Mouse (Mus musculus) kidney, embryonic 16.5 days (tissue): ENCODE data around the gene Lmtk2. TPM values are rescaled to one million over a fixed set of nuclear protein-coding genes. Genes with fewer than 3 reads are reported as not detected.

Experiments
- ATAC-seq: fragments of 200-750 bp; cut with Nextera tagmentation; 2 replicates; pipeline ENCODE4 v1.8.0; 2017; ENCODE audit warnings: moderate TSS enrichment; ENCODE audit not compliant: low FRiP score, low TSS enrichment
- H3K27ac ChIP-seq: fragments of 300-500 bp; sonication (generic); 2 replicates; pipeline ENCODE4 v1.5.1; 2014; ENCODE audit warnings: low read length
- H3K27me3 ChIP-seq: fragments of 300-500 bp; sonication (generic); 2 replicates; pipeline ENCODE4 v1.6.1; 2014; ENCODE audit warnings: low read length, control low read depth, mixed read lengths; ENCODE audit not compliant: insufficient read depth
- H3K36me3 ChIP-seq: fragments of 300-500 bp; sonication (generic); 2 replicates; pipeline ENCODE4 v1.6.1; 2014; ENCODE audit warnings: low read length, control low read depth, mixed read lengths; ENCODE audit not compliant: insufficient read depth
- H3K4me1 ChIP-seq: fragments of 300-500 bp; sonication (generic); 2 replicates; pipeline ENCODE4 v1.6.1; 2014; ENCODE audit warnings: low read length, control low read depth, mixed read lengths; ENCODE audit not compliant: insufficient read depth
- H3K4me2 ChIP-seq: fragments of 300-500 bp; sonication (generic); replicated peaks from 2 replicates; pipeline ENCODE4 v1.6.1; 2014; ENCODE audit warnings: low read depth, low read length
- H3K4me3 ChIP-seq: fragments of 300-500 bp; sonication (generic); 2 replicates; pipeline ENCODE4 v1.5.1; 2014; ENCODE audit warnings: mild to moderate bottlenecking, low read length
- H3K9ac ChIP-seq: fragments of 300-500 bp; sonication (generic); replicated peaks from 2 replicates; pipeline ENCODE4 v1.6.1; 2014; ENCODE audit warnings: low read length
- H3K9me3 ChIP-seq: fragments of 300-500 bp; sonication (generic); 2 replicates; pipeline ENCODE4 v1.6.1; 2016; ENCODE audit warnings: low read length, control low read depth
- WGBS: fragments of 180-500 bp; shearing (Covaris S2); extraction: QIAGEN DNeasy Blood & Tissue Kit; methylation state at CpG from one replicate; pipeline ENCODE4 v1.1.7; 2014; 5-methylcytosine and 5-hydroxymethylcytosine counted together
- polyA plus RNA-seq: library from polyadenylated mRNA; unstranded; fragments of >200 nt; fragmentation: Nextera tagmentation; extraction: Ambion mirVana; gene quantifications from 2 replicates; pipeline ENCODE4 v1.2.1, GENCODE M21; 2015

The Lmtk2 gene
- polyA plus RNA-seq, 1 experiment from 2014 or later: 5.6 TPM

DNA sequence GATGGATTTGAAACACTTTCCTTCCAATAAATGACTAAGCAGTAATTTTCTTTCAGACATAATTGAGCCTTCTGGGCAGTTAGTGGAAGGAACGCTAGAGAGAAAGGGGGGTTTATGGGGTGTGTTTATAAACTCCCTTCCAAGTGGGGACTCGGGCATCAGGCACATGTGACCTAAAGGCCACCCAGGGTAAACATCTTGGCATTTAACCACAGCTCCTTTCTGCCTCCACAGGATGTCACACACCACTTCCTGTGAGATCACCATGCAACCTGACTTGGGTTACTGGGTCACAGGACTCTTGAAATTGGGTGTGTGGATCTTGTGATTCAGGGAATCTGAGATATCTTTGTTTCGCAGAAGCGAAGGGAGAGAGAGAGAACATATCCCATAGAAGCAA is 121.1 kb downstream of the Lmtk2 start:
- no peaks in the 10 kb centered on the region for H3K36me3 ChIP-seq
- 54% methylated on average over 4 of the region's 4 CpGs for WGBS
- no peak overlapping the region for H3K9ac ChIP-seq
- no peaks in the 10 kb centered on the region for H3K27me3 ChIP-seq
- peaks cover 19% of the 10 kb centered on the region for H3K4me1 ChIP-seq
- no peak overlapping the region for H3K4me2 ChIP-seq
- H3K4me3 ChIP-seq: no peak overlapping the region
- H3K27ac ChIP-seq: no peak overlapping the region
- ATAC-seq: no peak
- no peaks in the 10 kb centered on the region for H3K9me3 ChIP-seq

DNA sequence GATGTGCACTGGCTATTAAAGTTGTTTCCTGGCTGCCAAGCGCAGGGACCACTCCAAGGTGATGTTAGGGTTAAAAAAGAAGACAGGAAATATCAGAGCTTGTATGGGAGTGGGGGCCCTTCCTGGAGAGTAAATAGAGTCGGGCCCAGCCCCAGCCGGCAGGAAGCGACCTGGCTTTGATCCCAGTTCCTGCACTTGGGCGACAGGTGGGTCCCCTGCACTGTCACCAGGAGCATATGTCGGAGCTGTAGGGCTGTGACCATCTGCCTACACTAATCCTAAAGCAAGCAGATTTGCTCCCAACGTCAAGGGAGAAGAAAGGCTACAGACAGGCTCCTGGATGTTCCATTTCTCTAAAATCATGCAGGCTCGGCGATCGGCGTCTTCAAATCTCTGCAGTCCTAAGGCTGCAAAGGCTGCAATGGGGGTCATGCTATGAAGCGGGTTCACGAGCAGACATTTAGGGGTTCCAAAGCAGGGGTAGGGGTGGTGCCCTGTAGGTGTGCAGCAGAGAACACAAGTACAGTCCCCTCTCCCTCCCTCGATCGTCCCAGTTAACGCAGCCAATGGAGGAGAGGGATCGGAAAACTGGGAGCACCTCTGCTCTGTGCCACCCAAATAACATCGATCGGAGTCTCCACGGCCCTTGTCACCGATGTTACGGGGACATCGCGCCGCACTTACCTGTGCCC is 122.7 kb downstream of the Lmtk2 start:
- H3K27ac ChIP-seq: peak overlapping the region; percentile 13; the same call in 1 of the 2 replicates
- peak; percentile 50 for ATAC-seq
- 2% methylated on average over 25 of the region's 25 CpGs for WGBS
- peaks cover 19% of the 10 kb centered on the region for H3K4me1 ChIP-seq
- peak overlapping the region; percentile 89 for H3K9ac ChIP-seq
- H3K36me3 ChIP-seq: no peaks in the 10 kb centered on the region
- no peaks in the 10 kb centered on the region for H3K27me3 ChIP-seq
- H3K9me3 ChIP-seq: no peaks in the 10 kb centered on the region
- H3K4me2 ChIP-seq: peak overlapping the region; percentile 83
- peak overlapping the region; percentile 72 for H3K4me3 ChIP-seq

DNA sequence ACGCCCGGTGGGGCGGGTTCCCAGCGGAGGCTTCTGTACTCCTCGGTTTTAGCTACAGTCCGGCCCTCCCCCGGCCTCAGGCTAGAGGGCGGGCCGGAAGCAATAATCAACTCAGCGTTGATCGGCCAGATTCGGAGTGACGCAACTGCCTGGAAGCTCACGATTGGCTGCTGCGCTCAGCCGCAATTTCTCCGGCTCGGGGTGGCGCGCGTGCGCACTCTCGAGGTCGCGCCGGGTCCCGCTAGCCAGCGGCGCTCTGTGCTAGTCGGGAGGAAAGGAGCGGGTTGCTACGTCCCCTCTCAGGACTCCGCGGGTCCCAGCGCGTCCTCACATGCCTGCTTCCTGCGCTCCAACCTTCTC is 123.2 kb downstream of the Lmtk2 start, which contains the start of gene Tecpr1:
Gene Tecpr1 (minus strand): TSS at position 113 of the 360 bp plus-strand sequence.
- H3K27me3 ChIP-seq: no peaks in the 10 kb centered on the region
- no peaks in the 10 kb centered on the region for H3K36me3 ChIP-seq
- ATAC-seq: peak; percentile 97
- peak within 1 kb of the TSS; percentile 89 for H3K9ac ChIP-seq
- no peaks in the 10 kb centered on the region for H3K9me3 ChIP-seq
- H3K4me3 ChIP-seq: peak within 1 kb of the TSS; percentile 72
- peak within 1 kb of the TSS; percentile 83 for H3K4me2 ChIP-seq
- H3K4me1 ChIP-seq: peaks cover 19% of the 10 kb centered on the region
- WGBS: 0% methylated on average over 37 of the region's 37 CpGs
- peak within 1 kb of the TSS; percentile 78; the same call in 1 of the 2 replicates for H3K27ac ChIP-seq

DNA sequence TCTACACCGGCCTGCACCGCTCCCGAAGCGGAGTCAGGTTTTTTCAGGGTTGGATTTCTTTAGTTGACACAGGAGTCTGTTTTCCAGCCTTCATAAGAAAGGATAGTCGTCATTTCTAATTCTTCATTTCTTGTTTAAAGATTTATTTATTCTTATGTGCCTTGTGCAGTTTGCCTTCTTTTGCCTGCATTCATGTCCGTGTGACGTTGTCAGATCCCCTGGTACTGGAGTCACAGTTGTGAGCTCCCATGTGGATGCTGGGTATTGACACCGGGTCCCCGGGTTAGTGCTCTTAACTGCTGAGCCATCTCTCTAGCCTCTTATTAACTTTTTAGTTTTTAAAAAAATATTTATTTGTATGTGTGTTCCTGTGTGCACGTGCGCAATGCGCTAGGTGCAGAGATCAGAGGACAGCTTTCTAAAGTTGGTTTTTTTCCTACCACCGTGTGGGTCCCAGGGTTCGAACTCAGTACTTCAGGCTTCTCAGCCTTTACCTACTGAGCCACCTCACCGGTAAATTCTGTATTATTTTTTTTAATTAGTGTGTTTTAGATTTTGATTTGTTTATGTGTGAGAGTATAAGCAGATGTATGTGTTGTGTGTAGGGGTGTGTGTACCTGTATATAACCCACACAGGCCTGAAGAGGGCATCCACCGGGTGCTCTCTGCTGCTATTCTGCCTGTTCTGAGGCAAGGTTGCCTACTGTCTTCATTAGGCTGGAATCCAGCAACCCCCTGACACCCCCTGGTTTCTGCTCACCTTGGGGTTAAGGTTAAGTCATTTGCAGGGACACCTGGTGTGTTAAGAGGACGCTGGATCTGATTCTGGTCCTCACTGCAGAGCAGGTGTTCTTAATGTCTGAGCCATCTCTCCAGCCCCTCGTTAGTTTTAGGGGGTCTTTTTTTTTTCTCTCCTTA is 123.9 kb downstream of the Lmtk2 start:
- no peaks in the 10 kb centered on the region for H3K9me3 ChIP-seq
- no peaks in the 10 kb centered on the region for H3K36me3 ChIP-seq
- no peaks in the 10 kb centered on the region for H3K27me3 ChIP-seq
- peak overlapping the region; percentile 72 for H3K4me3 ChIP-seq
- H3K27ac ChIP-seq: peak overlapping the region; percentile 78; the same call in 1 of the 2 replicates
- H3K4me2 ChIP-seq: peak overlapping the region; percentile 83
- 25% methylated on average over 18 of the region's 18 CpGs for WGBS
- peak overlapping the region; percentile 89 for H3K9ac ChIP-seq
- peaks cover 19% of the 10 kb centered on the region for H3K4me1 ChIP-seq
- no peak for ATAC-seq

DNA sequence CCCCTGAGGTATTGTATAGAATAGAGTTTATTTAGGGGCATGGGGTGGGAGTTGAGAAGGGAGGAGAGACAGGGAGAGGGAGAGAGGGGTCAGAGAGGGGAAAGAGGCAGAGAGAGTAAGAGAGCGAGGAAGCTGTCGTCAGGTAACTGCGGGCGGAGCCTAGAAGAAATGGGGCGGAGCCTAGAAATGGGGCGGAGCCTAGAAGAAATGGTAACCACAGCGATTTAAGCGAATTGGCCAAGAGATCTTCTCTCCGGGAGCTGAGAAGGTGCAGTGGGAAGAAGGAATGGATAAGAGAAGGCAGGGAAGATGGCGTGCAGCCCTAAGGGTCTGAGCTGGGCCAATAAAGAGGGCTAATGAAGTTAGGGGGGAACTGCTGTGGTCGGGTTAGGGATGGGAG is 126.0 kb downstream of the Lmtk2 start:
- Histone ChIP-seq H3K9ac (no peak overlapping the region), H3K4me2 (no peak overlapping the region), H3K4me3 (no peak overlapping the region), H3K27me3 (no peaks in the 10 kb centered on the region), H3K36me3 (no peaks in the 10 kb centered on the region), H3K4me1 (peaks cover 19% of the 10 kb centered on the region), H3K9me3 (no peaks in the 10 kb centered on the region), H3K27ac (no peak overlapping the region)
- ATAC-seq: no peak
- WGBS: 28% methylated on average over 11 of the region's 11 CpGs

DNA sequence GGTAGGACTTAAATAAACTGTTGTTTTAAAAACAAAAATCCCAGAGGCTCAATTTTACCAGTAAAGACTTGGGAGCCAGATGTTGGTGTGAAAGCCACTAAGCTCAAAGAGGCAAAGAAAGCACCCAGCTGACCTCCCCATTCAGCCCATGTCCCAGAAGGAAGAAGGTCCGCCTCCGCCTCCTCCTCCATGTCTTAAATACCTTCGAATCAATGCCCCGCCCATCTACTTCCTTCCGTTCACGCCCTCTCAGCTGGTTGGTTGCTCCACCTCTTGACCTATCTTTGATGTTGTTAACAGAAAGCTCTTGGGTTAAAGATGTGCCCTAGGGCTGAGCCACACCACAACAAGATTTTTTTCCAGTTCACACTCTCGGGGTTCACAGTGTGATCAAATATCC is 130.0 kb downstream of the Lmtk2 start:
- WGBS: 87% methylated on average over 7 of the region's 7 CpGs
- Histone ChIP-seq H3K36me3 (no peaks in the 10 kb centered on the region), H3K4me2 (no peak overlapping the region), H3K9me3 (no peaks in the 10 kb centered on the region; the same call in 1 of the 2 replicates), H3K4me3 (no peak overlapping the region), H3K4me1 (no peaks in the 10 kb centered on the region), H3K27me3 (no peaks in the 10 kb centered on the region), H3K27ac (no peak overlapping the region), H3K9ac (no peak overlapping the region)
- no peak for ATAC-seq

DNA sequence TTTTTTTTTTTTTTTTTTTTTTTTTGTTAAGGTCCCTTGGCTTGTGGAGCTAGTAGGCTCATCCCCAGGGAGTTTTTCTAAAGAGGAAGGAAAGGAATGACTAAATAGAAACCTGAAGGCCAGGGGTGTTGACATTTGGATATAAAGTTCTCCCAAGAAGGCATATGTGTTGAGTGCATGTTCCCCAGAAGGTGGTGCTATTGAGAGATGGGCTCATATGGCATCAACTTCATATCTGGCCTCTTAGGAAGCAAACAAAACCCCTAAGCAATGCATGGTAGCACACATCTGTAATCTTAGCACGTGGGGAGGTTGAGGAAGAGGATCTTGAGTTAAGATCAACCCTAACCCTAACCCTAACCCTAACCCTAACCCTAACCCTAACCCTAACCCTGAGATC is 131.2 kb downstream of the Lmtk2 start:
- Histone ChIP-seq H3K4me3 (no peak overlapping the region), H3K36me3 (no peaks in the 10 kb centered on the region), H3K27ac (no peak overlapping the region), H3K4me1 (no peaks in the 10 kb centered on the region), H3K27me3 (no peaks in the 10 kb centered on the region), H3K9ac (no peak overlapping the region), H3K4me2 (no peak overlapping the region), H3K9me3 (no peaks in the 10 kb centered on the region; the same call in 1 of the 2 replicates)
- WGBS: 75% methylated on average over 1 of the region's 1 CpGs
- no peak for ATAC-seq

DNA sequence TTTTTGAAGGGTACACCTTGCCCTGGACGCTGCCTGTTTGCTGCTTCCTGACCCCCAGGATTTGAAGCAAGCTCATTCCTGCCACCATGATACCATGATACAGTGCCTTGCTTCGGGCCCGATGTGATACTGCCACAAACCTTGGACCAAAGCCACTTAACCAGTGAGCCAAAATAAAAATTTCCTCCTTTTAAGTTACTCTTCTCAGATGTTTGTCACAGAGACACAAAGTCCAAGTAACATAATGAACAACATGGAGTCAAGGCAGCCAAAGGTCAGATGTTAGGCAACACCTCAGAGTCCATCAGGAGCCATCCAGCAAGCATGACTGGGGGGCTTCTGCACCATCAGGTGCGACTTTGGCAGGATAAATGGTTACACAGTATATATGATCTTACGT is 132.3 kb downstream of the Lmtk2 start:
- H3K4me1 ChIP-seq: no peaks in the 10 kb centered on the region
- no peaks in the 10 kb centered on the region; the same call in 1 of the 2 replicates for H3K9me3 ChIP-seq
- no peak overlapping the region for H3K4me3 ChIP-seq
- 91% methylated on average over 5 of the region's 5 CpGs for WGBS
- no peak for ATAC-seq
- no peak overlapping the region for H3K9ac ChIP-seq
- no peaks in the 10 kb centered on the region for H3K27me3 ChIP-seq
- H3K4me2 ChIP-seq: no peak overlapping the region
- no peak overlapping the region for H3K27ac ChIP-seq
- no peaks in the 10 kb centered on the region for H3K36me3 ChIP-seq

DNA sequence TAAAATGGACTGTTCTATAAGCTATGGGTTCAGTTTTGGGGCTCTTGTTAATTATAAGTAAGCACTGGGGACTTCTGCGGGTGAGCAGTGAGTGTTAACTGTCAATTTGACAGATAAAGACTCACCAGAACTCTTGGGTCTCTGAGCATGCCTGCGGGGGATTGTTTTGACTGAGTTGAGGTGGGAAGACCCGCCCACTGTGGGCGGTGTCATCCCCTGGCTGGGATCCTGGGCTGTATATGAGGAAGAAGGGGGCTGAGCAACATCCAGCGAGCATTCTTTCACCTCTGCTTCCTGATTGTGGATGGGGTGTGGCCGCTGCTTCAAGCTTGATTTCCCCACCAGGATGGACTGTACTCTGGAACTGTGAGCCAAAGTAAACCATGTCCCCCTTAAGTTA is 134.0 kb downstream of the Lmtk2 start:
- 83% methylated on average over 6 of the region's 6 CpGs for WGBS
- ATAC-seq: no peak

More for the DNA sequence above, 134.0 kb downstream of the Lmtk2 start:
- Histone ChIP-seq H3K27me3 (no peaks in the 10 kb centered on the region), H3K4me1 (no peaks in the 10 kb centered on the region), H3K4me2 (no peak overlapping the region), H3K27ac (no peak overlapping the region), H3K9ac (no peak overlapping the region), H3K36me3 (no peaks in the 10 kb centered on the region), H3K4me3 (no peak overlapping the region), H3K9me3 (no peaks in the 10 kb centered on the region; the same call in 1 of the 2 replicates)
